Mouse (Mus musculus): ENCODE measurements around the gene Epn2. TPM values are rescaled to one million over a fixed set of nuclear protein-coding genes. Genes with fewer than 3 reads are reported as not detected.
A peak's percentile ranks its signal among the peaks of the same experiment; 100 is the strongest.

The Epn2 gene
- total RNA-seq (2021) = 10 to 100 TPM; 16.2 to 25.9 TPM
- long read RNA-seq, experiment 1, full-length matches to known transcripts = 23 of 39 reads
- long read RNA-seq, experiment 1, partial matches to known transcripts = 4 of 39 reads
- long read RNA-seq, experiment 1, other reads (novel, unspliced or antisense) = 12 of 39 reads
- long read RNA-seq, experiment 2, full-length matches to known transcripts = 18 of 43 reads
- long read RNA-seq, experiment 2, partial matches to known transcripts = 9 of 43 reads
- long read RNA-seq, experiment 2, other reads (novel, unspliced or antisense) = 16 of 43 reads

DNA sequence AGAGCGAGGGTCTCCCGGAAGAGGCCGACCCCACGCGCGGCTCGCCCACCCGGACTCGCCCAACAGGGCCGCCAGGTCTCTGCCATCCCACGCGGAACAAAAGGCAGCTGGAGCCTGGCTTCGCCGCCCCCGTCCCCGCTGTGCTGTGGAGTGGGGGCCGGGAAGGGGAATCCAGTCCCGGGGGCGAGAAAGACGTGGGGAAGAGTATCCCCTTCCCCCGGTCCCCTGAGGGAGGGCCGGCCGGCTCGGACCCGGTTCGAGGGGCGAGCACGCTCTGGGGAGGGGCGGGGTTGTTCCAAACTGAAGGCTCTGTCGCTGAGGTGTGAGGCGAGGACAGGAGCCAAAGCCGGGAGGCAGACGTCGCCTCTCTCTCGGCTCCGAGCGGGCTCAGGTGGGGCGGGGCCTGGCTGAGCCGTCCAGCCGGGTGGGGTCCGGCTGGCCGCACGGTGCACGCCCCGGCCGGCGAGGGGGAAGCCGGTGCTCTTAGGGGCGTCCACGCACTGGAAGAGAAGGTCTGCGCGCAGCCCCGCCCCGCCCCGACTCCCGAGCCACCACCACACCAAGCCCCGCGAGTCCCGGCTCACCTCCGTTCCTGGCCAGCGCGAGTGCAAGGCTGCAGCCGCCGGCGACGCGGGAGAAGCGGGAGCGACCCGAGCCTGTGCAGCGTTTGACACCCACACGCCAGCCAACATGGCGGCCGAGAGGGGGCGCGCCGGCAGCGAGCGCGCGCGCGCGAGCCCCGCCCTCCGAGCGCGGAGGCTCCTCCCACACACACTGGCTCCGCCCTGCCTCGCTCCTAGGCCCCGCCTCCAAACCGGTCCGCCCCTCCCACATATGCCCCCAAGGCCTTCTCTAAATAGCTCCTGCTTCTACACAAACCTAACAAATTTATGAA lies at the start of gene Epn2:
Gene Epn2, minus strand, starts transcription at position 705 of the 895 bp plus-strand sequence.
- peak; percentile 77 to 78 for DNase-seq (ENCODE audit: low spot score in 2 of 2)

DNA sequence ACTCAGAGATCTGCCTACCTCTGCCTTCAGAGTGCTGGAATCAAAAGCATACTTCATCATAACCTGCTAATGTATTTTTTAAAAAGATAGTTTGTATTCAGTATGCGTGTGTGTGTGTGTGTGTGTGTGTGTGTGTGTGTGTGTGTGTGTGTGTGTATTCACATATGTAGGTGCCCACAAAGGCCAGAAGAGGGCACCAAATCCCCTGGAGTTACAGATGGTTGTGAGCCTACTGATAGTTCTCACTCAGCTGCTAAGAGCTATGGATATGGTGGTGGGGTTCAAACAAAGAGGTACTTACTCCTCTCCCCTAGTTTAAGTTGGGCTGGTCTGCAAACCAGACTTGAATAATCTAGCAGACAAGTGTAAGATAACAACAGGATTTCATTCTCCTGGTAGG lies 47.0 kb upstream of the Epn2 start:
- no peak for DNase-seq (ENCODE audit: low spot score in 2 of 2)

DNA sequence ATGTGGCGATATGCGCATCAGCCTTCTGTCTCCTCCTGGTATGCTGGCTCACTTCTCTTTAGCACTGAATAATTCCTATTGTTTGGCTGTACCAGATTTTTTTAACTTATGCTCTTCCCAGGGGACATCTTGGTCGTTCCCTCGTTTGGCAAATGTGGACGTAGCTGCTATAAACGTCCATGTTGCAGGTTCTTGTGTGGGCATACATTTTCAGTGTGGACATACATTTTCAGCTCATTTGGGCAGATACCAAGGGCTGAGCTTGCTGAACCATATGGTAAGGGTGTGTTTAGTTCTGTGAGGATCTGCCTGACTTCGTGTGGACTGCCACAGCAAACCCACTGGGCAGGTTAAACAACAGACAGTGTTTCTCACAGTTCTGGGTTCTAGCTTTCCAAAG lies 45.6 kb upstream of the Epn2 start:
- DNase-seq (ENCODE audit: low spot score in 2 of 2) = no peak

DNA sequence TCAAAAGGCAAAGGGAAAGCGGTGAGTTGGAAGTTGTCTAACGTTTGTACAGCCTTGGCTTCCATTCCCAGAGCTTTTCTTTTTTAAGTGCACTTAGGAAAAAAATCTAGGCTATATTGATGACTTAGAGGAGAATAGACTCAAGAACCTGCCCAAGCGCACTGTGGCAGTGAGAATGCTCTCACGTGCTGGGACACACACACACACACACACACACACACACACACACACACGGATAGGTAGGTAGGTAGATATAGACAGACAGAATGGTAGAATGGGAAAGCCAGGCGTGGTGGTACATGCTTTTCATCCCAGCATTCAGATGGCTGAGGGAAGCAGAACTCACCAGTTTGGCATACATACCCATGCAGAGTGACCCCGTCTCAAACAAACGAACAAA lies 41.3 kb upstream of the Epn2 start:
- no peak for DNase-seq (ENCODE audit: low spot score in 2 of 2)

DNA sequence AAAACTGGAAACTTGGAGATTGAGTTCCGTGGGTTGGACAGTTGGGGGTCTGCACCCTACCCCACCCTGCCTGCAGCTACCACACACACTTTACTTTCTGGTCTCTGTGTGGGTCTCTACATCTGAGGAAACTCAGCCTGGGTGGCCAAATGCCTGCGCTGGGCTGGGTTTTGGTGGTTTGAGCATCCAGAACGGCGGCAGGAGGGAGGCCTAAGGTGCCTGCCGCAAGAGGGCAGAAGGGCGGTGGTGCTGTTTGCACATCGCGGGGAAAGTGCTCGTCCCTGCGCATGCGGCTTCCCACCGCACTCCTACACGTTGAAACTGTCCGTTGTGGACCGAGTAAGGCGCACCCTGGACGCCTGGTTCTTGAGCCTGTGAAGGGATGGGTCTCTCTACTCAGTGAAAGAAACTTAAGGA lies 40.8 kb upstream of the Epn2 start:
- DNase-seq (ENCODE audit: low spot score in 2 of 2) = peak; percentile 71 to 80

DNA sequence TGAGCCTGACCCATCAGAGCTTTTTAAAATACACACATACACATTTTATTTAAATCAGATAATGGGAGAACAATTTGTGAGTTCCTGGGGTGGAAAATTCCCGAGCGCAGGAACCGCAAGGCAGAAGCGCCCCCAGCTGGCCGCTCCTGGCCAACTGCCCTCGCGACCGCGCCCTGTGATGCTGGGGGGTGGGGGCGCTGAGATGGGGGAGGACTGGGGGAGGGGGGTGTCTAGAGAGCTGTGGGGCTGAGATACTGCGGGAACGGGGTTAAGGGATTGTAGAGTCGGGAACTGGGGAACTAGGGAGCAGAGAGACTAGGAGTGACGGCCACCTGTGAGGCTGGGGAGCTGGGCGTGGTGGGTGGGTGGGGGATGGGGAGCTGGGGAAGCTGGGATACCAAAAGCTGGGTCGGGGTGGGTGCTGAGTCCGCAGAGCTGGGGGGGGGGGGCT lies 40.3 kb upstream of the Epn2 start:
- peak; percentile 71 to 75 for DNase-seq (ENCODE audit: low spot score in 2 of 2)

DNA sequence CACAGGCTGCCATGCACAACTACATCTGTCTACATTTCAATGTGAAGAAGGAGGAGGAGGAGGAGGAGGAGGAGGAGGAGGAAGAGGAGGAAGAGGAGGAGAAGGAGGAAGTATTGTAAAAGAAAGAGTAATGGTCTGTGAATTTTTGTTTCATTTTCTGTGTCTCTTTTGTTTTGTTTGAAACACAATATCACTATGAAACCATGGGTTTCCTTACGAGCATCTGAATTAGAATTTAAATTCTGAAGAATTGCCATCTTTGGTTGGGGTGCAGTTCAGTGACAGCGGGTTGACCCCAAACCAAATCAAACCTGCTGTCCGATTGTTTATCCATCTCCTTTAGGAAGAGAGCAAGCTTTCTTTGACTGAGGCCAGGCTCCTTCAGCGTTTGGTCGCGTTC lies 39.9 kb upstream of the Epn2 start:
- DNase-seq (ENCODE audit: low spot score in 2 of 2) = no peak

DNA sequence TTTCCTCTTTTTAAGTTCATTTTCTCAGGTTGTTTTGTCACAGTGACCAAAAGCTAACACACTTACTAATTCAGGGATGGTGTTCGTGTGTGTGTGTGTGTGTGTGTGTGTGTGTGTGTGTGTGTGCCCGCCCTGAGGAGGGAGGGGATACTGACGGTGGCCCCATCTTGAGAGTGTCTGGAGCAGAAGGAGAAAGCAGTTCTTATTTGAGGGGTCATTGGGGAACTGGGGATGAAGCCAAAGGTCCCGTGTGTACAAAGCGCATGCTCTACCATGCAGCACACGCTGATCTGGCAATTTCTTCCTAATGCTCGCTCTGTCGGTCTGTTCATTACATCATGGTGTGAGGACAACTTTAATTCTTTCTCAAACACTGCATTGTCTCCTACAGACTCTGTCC lies 39.1 kb upstream of the Epn2 start:
- no peak for DNase-seq (ENCODE audit: low spot score in 2 of 2)

DNA sequence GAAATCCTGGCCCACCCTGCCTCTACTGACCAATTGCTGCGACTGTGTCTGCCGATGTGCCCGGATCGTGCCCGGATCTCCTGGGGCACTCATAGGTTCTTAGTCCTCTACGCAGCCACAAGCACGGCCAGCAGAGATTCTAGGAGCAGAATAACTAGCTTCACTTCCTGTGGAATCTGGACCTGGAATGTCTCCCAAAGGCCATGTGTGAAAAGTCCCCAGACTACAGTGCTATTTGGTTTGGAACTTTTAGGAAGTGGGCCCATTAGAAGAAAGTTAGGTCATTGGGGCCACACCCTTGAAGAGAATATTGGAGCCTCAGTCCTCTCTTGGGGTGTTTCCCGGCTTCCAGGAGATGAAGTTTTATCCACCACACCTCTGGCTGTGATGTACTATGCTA lies 38.6 kb upstream of the Epn2 start:
- DNase-seq (ENCODE audit: low spot score in 2 of 2) = no peak

DNA sequence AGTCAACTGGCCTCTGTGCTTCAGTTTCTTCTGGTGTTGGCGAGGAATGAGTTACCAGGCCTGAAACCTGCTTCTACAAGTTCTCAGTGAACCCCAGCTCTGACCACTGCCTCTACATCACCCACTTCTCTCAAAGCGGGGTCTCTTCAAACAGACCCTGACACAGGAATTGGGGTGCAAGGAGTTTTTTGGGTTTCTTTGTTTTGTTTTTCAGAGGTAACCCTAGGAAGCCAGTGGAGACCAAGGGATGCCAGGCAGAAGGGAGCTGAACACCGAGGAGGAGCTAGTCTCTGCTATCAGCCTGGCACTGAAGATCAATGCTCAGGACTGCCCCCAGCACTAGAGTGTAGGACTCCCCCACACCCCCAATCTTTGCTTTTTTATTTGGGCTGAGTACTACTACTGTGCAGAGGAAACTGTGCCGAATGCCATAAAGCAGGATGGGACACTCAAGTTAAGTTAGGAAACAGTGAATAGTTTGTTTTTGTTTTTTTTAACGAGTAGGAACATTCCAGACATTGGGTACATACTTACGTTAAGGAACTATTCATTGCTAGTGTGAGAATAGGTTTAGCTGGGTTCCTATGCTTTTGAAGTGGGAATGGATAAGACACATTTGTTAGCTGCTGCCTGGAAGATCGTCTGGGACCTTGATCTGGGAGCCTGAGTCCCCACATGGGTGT lies 37.9 kb upstream of the Epn2 start:
- DNase-seq (ENCODE audit: low spot score in 2 of 2) = no peak

DNA sequence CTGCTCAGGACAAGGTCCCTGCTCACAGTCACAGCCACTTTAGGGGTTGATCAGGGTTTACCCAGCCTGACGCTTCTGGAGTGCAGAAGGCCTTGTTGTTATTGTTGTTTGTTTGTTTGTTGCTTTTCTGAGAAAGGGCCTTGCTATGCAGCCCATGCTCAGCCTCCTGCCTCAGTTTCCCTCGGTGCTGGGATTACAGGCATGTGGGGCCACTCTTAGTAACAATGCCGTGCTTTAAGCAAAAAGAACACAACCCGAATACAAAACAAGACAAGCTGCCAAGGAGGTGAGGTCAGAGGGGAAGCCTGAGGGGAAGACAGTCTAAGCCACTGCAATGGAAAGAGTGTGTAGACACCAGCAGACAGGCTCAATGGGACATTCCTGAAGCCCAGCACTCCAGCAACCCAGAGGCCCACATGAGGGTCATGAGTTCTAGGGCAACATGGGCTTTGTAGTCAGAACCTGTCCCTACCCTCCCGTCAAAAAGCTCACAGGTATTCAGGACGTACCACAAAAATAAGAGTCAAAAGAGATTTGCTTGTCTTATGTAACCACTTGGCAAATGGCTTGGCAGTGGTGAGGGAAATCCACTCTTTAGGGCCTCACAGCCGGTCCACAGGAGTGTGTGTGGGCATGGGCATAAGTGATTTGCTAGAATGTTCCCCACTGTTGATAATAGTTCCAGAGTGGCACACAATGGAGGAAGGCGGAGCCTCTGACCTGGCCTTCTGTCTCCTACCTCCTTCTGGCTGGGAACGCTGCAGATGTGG lies 37.2 kb upstream of the Epn2 start:
- no peak for DNase-seq (ENCODE audit: low spot score in 2 of 2)

DNA sequence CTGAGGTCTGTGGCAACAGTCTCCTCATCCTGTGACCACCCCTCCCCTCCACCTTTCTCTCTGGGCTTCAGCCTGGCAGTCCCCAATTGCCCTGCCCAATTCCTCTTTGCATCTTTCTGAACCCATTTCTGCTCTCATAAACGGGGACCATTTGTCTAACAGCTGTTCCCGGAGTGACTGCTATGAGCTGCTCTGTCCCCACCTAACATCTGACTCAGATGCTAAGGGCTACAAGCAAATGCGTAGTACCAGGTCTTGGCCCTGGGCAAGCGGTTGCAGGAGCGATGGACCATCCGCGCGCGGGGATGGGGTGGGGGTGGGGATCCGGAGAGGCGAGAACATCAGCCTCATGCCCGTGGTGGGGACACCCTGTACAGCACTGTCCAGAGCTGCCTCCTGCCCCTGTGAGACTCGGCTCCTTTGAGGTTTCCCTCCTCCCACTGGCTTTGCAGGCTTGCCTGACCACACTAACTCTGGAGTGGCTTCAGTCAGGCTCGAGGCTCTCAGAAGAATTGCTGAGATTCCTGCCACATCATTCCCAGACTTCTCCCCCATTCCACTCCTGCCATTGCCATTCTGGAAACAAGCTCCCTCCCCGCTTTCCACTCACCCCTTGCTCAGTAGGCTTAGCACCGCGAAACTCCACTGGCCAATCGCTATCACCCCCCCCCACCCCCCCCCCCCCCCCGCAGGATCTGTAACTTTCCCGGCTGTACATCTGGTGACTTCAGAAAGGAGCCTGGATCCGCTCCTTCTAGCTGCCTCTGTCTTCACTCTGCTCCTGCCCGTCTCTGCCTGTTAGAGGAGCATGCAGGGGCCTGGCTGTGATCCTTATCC lies 36.4 kb upstream of the Epn2 start:
- DNase-seq (ENCODE audit: low spot score in 2 of 2) = peak in 1 of 2 experiments; percentile 29

DNA sequence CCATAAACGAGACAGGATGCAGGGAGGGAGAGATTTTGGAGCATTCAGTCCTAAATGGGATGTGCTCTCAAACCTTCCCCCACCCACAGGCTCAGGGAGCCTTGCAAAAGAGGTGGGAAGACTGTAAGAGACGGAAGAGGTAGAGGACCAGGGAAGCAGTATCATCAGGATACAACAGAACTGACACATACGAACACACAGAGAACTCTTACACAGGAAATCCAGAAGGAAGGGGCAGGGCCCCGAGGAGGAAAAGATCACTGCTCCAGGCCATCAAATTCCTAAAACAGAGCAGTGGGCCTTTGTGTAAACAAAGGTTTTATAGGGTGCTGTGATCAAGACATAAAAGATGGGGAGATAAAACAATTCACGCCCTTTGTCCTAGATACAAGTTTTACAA lies 34.9 kb upstream of the Epn2 start:
- DNase-seq (ENCODE audit: low spot score in 2 of 2) = no peak

DNA sequence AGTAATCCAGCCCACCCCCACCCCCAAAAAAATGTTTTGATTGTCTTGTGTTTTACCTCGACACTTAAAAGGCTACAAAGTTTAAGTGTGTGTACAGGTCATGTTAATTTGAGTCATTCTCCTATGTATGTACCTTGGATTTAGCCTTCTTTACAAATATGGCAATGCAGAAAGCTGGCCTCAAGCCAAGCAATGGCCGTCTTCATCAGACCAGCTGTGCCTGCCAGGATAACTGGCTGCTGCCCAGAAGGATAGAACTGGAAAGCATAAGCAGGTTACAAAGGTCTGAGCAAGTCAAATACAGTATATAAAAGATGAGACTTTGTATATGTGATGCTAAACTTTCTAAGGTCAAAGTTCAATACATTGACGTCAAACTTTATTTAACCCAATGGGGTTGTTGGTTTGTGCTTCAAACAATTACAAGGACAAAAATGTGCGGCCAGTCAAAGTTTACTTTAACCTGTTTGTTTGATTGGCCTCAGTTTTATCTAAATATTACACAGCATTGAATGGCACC lies 32.7 kb upstream of the Epn2 start:
- no peak for DNase-seq (ENCODE audit: low spot score in 2 of 2)

DNA sequence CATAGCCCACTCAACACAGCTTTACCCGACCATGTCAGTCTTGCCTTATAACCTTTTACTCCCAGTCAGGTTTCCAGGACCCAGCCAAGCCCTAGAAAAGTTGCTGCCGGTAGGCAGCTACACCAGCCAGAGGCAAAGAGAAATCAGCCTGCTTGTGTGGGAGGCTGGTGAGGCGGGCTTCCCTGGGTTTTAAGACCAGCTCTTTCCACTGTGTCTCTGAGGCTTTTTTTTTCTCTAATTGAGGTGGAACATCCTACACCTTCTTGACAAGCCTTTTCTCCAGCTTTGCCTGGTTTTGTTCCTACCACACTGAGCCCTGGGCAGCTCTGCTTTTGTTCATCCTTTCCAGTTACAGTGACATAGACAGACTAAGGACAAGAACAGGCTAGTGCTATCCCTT lies 31.7 kb upstream of the Epn2 start:
- DNase-seq (ENCODE audit: low spot score in 2 of 2) = no peak

DNA sequence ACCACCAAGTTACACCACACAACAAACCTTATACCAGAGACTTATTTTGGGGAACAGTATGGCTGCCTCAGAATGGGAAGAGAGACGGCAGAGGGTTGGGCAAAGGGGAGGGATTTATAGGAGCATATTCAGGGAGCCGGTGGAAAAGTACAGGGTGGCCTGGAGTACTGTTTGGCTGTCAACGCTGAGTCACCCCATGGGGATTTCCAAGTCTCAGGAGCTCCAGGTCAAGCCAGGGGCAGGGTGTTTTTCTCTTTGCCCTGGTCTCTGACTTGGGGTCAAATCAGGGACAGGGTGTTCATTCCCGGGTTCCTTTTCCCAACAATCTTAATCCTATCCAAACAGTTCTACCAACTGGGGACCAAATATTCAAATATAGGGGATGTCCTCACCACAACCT lies 28.6 kb upstream of the Epn2 start:
- DNase-seq (ENCODE audit: low spot score in 2 of 2) = no peak

DNA sequence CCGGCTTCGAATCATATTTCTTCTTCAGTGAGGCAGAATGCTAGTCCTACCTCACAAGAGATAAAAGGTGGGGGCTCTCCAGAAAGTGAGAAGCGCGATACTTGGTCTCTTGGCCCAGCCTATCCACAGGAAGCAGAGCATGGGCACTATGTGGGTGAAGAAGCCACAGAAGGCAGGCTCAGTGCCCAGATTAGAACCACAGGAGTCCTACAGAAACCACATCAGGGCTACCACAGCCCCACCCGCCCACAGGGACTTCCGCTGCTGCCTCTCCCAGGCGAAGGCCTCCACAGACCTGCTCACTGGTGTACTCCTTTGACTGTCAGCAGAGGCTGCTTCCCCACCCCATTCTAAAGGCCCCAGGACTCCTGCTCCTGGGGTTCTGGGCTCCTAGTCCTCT lies 23.2 kb upstream of the Epn2 start:
- DNase-seq (ENCODE audit: low spot score in 2 of 2) = no peak

DNA sequence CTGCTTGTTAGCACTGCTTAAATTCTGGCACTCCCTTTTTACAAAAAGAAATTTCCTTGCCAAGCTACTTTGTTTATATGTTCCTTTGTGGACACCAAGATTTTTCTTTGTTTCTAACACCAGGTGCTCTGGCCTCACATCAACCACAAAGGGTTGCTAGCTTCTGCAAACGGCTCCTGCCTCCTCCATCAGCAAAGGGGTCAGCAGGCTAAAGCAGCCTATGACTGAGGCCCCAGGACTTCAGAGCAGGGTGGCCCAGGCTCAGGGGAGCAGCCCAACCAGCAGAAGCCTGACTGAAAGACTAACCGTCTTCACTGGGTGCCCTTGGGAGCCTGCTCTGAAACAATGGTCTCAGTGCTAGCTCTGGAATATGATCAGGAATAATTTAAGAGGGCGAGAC lies 22.0 kb upstream of the Epn2 start:
- no peak for DNase-seq (ENCODE audit: low spot score in 2 of 2)

DNA sequence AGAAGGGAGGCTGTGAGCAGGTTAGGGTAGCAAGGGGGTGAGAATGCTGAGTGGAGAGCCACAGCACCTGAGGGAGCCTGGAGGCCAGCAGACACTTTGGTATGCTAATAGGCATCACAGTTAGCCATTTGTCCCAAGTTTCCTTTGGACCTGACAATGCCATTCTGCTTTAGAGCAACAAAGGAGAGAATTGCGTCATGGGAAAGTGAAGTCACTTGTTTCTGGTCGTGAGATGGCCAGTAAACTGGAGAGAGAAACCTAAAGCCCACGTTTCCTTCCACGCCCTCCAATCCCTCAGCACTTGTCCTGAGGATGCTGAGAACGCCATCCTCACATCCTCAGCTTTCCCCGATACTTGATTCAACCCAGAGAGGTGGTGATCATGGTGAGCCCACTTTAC lies 18.9 kb upstream of the Epn2 start:
- no peak for DNase-seq (ENCODE audit: low spot score in 2 of 2)

DNA sequence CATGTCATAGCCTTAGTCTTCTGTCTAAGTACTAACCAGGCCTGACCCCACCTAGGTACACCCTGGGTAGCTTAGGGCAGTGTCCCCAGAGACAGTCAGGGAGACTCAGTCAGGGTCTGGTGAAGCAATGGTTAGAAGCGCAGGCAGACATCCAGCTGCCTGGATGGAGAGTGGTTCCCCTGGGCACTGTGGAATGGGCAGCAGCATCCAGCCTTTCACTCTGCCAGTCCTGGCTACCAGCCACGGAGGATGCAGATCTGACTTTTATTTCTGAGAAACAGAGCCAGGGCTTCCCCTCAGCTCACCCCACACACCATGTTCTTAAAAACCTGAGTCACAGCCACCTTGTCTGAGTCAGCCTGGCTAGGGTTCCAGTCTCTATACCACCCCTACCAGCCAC lies 18.0 kb upstream of the Epn2 start:
- DNase-seq (ENCODE audit: low spot score in 2 of 2) = no peak

All from adrenal gland, adult 18-20 months (tissue).